Mouse (Mus musculus): ENCODE measurements around the gene Mettl7a2.

The Mettl7a2 gene

GRCm38 (mm10) chr15:100400592-100401250 lies 47.7 kb downstream of the Mettl7a2 start:
- peak; percentile 72 to 79 for DNase-seq

GRCm38 (mm10) chr15:100401811-100402210 lies 48.8 kb downstream of the Mettl7a2 start:
- peak in 1 of 2 experiments; percentile 47 for DNase-seq

- DNase-seq = no peak
Observed at GRCm38 (mm10) chr15:100402347-100402746, 49.3 kb downstream of the Mettl7a2 start.

GRCm38 (mm10) chr15:100402798-100403197 lies 49.8 kb downstream of the Mettl7a2 start:
- DNase-seq = no peak

- DNase-seq = peak; percentile 82 to 87
Observed at GRCm38 (mm10) chr15:100403318-100404000, 50.5 kb downstream of the Mettl7a2 start.

- DNase-seq = no peak
Observed at GRCm38 (mm10) chr15:100406088-100406487, 53.1 kb downstream of the Mettl7a2 start.

- peak; percentile 89 to 91 for DNase-seq
Observed at GRCm38 (mm10) chr15:100410918-100411672, 58.1 kb downstream of the Mettl7a2 start.
